Mouse (Mus musculus) megakaryocyte-erythroid progenitor cell, adult 5-6 weeks (primary cell): ENCODE data around the gene Tas2r102. TPM values are rescaled to one million over a fixed set of nuclear protein-coding genes. Genes with fewer than 3 reads are reported as not detected.

Experiments
- ATAC-seq: replicated peaks from 2 replicates; pipeline ENCODE4 v1.8.0; 2016; ENCODE audit warnings: mild to moderate bottlenecking, inconsistent platforms; ENCODE audit not compliant: severe bottlenecking, poor library complexity, low FRiP score, low TSS enrichment
- total RNA-seq, 2 experiments: library from RNA; stranded (forward) in 1 of 2; stranded (reverse) in 1 of 2; fragments of 200-1000, 215-1000 nt in 1 of 2; fragments of >200 nt in 1 of 2; fragmentation: Nextera tagmentation in 1 of 2; gene quantifications; 2 replicates each; pipeline ENCODE4 v1.2.3; 2014 to 2017

Tas2r102 gene
- total RNA-seq (2014; fragmentation: Nextera tagmentation) (not detected in 2 replicates), total RNA-seq (2017) (not detected in 2 replicates)

DNA sequence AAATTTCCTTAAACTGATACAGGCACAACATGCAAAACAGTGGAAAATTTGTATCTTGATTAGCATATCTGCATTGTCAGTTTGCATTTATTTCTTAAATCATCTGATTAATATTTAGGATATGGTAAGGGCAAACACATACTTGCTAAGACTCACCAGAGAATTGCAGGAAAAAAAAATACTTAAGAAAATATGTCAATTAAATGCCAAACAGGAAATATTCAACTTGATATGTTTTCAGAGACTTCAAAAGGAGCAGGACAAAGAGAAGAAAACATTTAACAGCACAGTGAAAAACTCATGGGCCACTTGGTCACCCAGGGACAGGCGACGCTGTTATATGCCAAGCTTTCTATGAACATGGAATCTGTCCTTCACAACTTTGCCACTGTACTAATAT is at the start of gene Tas2r102:
Gene Tas2r102, plus strand, starts transcription at position 301 of the 400 bp plus-strand sequence.
- ATAC-seq = no peak

GRCm38 (mm10) chr6:132737935-132738334 is 24.0 kb upstream of the Tas2r102 start, which contains the start of gene Tas2r115:
TSS of gene Tas2r115 (minus strand) at chr6:132738035.
- no peak for ATAC-seq

DNA sequence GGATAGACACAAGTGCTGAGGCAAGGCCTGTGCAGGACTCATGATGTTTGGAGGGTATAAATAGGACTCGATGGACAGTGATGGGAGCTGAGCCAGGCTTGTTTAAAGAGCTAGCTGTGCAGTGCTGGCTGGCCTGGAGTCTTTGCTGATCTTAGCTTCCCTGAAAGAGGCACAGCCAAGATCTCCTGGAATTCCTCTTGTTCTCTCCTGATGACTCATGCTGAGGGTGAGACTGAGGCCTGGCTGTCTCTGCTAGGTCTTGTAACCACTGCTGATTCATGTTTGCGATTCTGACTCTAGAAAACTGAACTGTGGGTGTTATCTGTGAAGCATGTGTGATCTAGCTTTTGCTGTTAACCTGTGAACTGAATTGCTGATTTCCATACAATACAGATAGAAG is 11.7 kb upstream of the Tas2r102 start:
- ATAC-seq = no peak

- ATAC-seq = no peak
Observed at GRCm38 (mm10) chr6:132754430-132754829, 7.5 kb upstream of the Tas2r102 start, which contains the start of gene Tas2r124. TSS of gene Tas2r124 (plus strand) at chr6:132754730.

DNA sequence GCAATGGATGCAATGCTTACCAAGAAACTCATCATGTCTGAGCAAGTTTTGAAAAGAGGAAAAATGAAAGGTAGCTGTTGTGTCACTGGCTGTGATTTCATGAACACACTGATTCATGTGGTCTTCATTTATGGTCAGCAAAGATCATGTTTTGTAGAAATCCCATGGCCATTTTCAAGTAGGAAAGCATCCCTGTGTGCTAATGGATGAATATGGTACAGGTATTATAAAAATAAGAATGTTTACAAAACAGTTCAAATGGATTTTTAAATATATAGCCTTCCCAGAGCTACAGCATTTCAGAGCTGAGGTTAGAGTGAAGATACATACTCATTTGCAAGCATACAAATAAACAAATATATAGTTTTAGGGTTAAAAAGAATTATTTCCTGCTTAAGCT is 16.1 kb downstream of the Tas2r102 start, which contains the start of gene Tas2r136:
Gene Tas2r136, minus strand, starts transcription at position 101 of the 400 bp plus-strand sequence.
- ATAC-seq = no peak

GRCm38 (mm10) chr6:132795393-132795792 is 33.5 kb downstream of the Tas2r102 start:
- no peak for ATAC-seq

- ATAC-seq = no peak
Observed at GRCm38 (mm10) chr6:132802518-132802917, 40.6 kb downstream of the Tas2r102 start, which contains the start of gene Tas2r117. TSS of gene Tas2r117 (plus strand) at chr6:132802818.

Other genes with a start within 250 kb of the Tas2r102 start
- gene Prh1, start 192.3 kb upstream of the Tas2r102 start, total RNA-seq (2014; fragmentation: Nextera tagmentation) = not detected in 2 replicates
- not detected in 2 replicates for gene Prh1, start 192.3 kb upstream of the Tas2r102 start, total RNA-seq (2017)
- gene Prp2, start 166.2 kb upstream of the Tas2r102 start, total RNA-seq (2014; fragmentation: Nextera tagmentation) = not detected in 2 replicates
- not detected in 2 replicates for gene Prp2, start 166.2 kb upstream of the Tas2r102 start, total RNA-seq (2017)
- not detected in 2 replicates for gene A630073D07Rik, start 110.6 kb upstream of the Tas2r102 start, total RNA-seq (2014; fragmentation: Nextera tagmentation)
- gene A630073D07Rik, start 110.6 kb upstream of the Tas2r102 start, total RNA-seq (2017) = not detected in 2 replicates
- not detected in 2 replicates for gene Tas2r120, start 105.2 kb upstream of the Tas2r102 start, total RNA-seq (2014; fragmentation: Nextera tagmentation)
- not detected in 2 replicates for gene Tas2r120, start 105.2 kb upstream of the Tas2r102 start, total RNA-seq (2017)
- gene Tas2r121, start 61.1 kb upstream of the Tas2r102 start, total RNA-seq (2014; fragmentation: Nextera tagmentation) = not detected in 2 replicates
- gene Tas2r121, start 61.1 kb upstream of the Tas2r102 start, total RNA-seq (2017) = not detected in 2 replicates
- gene Tas2r122, start 50.2 kb upstream of the Tas2r102 start, total RNA-seq (2014; fragmentation: Nextera tagmentation) = not detected in 2 replicates
- not detected in 2 replicates for gene Tas2r122, start 50.2 kb upstream of the Tas2r102 start, total RNA-seq (2017)
- not detected in 2 replicates for gene Tas2r115, start 24.1 kb upstream of the Tas2r102 start, total RNA-seq (2014; fragmentation: Nextera tagmentation)
- gene Tas2r115, start 24.1 kb upstream of the Tas2r102 start, total RNA-seq (2017) = not detected in 2 replicates
- gene Tas2r124, start 7.4 kb upstream of the Tas2r102 start, total RNA-seq (2014; fragmentation: Nextera tagmentation) = not detected in 2 replicates
- not detected in 2 replicates for gene Tas2r124, start 7.4 kb upstream of the Tas2r102 start, total RNA-seq (2017)
- gene Tas2r136, start 16.0 kb downstream of the Tas2r102 start, total RNA-seq (2014; fragmentation: Nextera tagmentation) = not detected in 2 replicates
- not detected in 2 replicates for gene Tas2r136, start 16.0 kb downstream of the Tas2r102 start, total RNA-seq (2017)
- not detected in 2 replicates for gene Tas2r117, start 40.7 kb downstream of the Tas2r102 start, total RNA-seq (2014; fragmentation: Nextera tagmentation)
- not detected in 2 replicates for gene Tas2r117, start 40.7 kb downstream of the Tas2r102 start, total RNA-seq (2017)
- gene Tas2r123, start 85.0 kb downstream of the Tas2r102 start, total RNA-seq (2014; fragmentation: Nextera tagmentation) = not detected in 2 replicates
- gene Tas2r123, start 85.0 kb downstream of the Tas2r102 start, total RNA-seq (2017) = not detected in 2 replicates
- gene Tas2r116, start 93.3 kb downstream of the Tas2r102 start, total RNA-seq (2014; fragmentation: Nextera tagmentation) = not detected in 2 replicates
- gene Tas2r116, start 93.3 kb downstream of the Tas2r102 start, total RNA-seq (2017) = not detected in 2 replicates
- gene Tas2r110, start 105.9 kb downstream of the Tas2r102 start, total RNA-seq (2014; fragmentation: Nextera tagmentation) = not detected in 2 replicates
- not detected in 2 replicates for gene Tas2r110, start 105.9 kb downstream of the Tas2r102 start, total RNA-seq (2017)
- gene Tas2r113, start 130.9 kb downstream of the Tas2r102 start, total RNA-seq (2014; fragmentation: Nextera tagmentation) = not detected in 2 replicates
- gene Tas2r113, start 130.9 kb downstream of the Tas2r102 start, total RNA-seq (2017) = not detected in 2 replicates
- not detected in 2 replicates for gene Tas2r125, start 147.5 kb downstream of the Tas2r102 start, total RNA-seq (2014; fragmentation: Nextera tagmentation)
- not detected in 2 replicates for gene Tas2r125, start 147.5 kb downstream of the Tas2r102 start, total RNA-seq (2017)
- not detected in 2 replicates for gene Tas2r129, start 189.0 kb downstream of the Tas2r102 start, total RNA-seq (2014; fragmentation: Nextera tagmentation)
- not detected in 2 replicates for gene Tas2r129, start 189.0 kb downstream of the Tas2r102 start, total RNA-seq (2017)
- not detected in 2 replicates for gene Tas2r131, start 195.8 kb downstream of the Tas2r102 start, total RNA-seq (2014; fragmentation: Nextera tagmentation)
- gene Tas2r131, start 195.8 kb downstream of the Tas2r102 start, total RNA-seq (2017) = not detected in 2 replicates
- gene Tas2r109, start 218.8 kb downstream of the Tas2r102 start, total RNA-seq (2014; fragmentation: Nextera tagmentation) = not detected in 2 replicates
- not detected in 2 replicates for gene Tas2r109, start 218.8 kb downstream of the Tas2r102 start, total RNA-seq (2017)